Mouse (Mus musculus): ENCODE results near the gene Tbc1d8b.
"Not testable (repeated sequence)": the region's sequence is repeated elsewhere in the genome, so short reads cannot be mapped to it uniquely, and the experiment has no call there.

Gene Tbc1d8b

DNA sequence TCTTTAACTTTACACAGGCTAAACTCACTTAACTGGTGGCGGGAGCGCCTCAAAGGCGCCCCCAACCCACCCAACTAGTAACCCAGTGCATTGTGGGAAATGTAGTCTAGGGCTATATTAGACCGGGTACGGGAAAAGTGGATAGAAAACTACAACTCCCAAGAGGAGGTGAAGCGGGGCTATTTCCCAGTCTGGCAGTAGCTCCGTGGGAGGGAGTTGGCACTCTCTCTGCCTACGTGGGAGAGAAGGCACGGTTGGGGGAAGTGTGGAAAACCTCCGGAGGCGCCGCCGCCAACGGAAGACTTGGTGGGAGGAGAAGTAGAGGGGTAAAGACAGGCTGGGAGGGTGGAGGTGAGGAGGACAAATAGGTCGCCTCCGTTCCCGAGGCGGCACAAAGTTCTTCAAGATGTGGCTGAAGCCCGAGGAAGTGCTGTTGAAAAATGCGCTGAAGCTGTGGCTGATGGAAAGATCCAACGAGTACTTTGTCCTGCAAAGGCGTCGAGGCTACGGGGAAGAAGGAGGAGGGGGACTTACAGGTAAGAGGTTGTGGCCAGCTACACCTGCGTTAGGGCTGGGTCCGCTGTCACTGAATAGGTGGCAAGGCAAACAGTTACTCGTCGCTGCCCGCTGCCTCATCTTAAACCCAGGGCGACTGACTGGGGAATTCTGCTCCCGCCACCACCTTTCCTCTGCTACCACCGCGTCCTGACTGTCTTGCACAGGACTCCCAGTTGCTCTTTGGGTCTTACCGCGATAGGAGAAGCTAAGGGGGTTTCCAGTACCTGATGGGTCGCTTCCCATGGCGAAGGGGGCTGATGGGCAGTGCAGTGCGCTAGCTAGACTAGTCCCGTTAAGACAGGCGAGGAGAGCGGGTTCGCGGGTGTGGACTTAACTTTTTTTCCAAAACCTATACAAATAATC lies at the start of gene Tbc1d8b:
TSS of gene Tbc1d8b (plus strand) at position 222 of the 921 bp plus-strand sequence.
- DNase-seq = peak; percentile 76

GRCm38 (mm10) chrX:139639744-139640143 lies 45.1 kb upstream of the Tbc1d8b start:
- DNase-seq = no peak

GRCm38 (mm10) chrX:139640418-139640817 lies 44.4 kb upstream of the Tbc1d8b start:
- DNase-seq = no peak

- DNase-seq = no peak
These were observed 32.6 kb upstream of the Tbc1d8b start for GRCm38 (mm10) chrX:139652226-139652625.

- DNase-seq = peak; percentile 40
These were observed 31.5 kb upstream of the Tbc1d8b start for GRCm38 (mm10) chrX:139653292-139653691.

GRCm38 (mm10) chrX:139654350-139655063 lies 30.3 kb upstream of the Tbc1d8b start:
- DNase-seq = peak; percentile 20

DNA sequence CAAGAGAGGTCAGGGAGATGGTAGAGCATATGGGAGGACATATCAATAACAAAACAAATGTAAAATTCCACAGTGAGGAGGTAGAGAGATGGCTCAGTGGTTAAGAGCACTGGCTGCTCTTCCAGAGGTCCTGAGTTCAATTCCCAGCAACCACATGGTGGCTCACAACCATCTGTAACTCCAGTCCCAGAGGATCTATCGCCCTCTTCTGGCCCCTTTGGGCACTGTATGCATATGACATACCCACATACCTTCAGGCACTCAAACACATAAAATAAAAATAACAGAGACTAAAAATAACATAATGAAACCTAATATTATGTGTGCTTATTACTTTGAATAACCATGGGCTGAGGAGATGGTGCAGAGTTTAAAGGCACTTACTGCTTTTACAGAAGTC lies 22.7 kb upstream of the Tbc1d8b start:
- no peak for DNase-seq

DNA sequence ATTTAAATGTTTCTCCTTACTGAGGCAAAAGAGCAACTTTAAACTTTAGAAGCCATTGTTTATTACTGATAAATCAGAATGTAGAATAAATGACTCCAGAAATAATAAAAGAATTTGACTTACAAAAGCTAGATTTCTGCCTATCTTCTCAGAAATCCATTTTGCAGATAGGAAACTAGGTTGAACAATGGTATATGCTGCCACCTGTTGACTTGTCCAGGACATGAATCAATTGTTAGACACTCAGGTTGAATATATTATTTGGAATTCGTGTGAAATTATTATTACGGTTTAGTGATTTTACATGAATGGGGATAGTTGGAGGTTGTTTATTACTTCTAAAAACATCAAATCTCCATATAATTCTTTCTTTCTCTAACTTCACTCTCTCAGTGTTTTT lies 19.0 kb upstream of the Tbc1d8b start:
- no peak for DNase-seq

- DNase-seq = no peak
These were observed 404 bp upstream of the Tbc1d8b start for GRCm38 (mm10) chrX:139684410-139684774.

DNA sequence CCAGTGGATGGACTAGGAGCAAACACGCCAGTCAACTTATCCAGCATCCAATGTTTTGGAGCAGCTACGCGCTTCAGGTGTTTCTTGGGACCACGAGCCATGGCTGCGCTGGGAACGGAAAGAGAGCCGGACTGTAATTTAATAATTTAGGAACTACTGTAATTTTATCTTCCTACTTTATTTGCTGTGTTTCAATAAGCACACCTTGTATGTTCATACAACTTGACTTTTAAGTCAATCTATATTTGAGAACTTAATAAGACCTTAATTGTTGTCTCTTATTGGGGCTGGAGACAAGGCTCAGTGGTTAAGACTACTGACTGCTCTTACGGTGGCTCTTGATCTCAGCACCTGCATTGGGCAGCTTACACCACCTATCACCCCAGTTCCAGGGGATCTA lies 29.6 kb downstream of the Tbc1d8b start, which contains the start of gene Gm15013:
TSS of gene Gm15013 (minus strand) at position 101 of the 400 bp plus-strand sequence.
- no peak for DNase-seq

DNA sequence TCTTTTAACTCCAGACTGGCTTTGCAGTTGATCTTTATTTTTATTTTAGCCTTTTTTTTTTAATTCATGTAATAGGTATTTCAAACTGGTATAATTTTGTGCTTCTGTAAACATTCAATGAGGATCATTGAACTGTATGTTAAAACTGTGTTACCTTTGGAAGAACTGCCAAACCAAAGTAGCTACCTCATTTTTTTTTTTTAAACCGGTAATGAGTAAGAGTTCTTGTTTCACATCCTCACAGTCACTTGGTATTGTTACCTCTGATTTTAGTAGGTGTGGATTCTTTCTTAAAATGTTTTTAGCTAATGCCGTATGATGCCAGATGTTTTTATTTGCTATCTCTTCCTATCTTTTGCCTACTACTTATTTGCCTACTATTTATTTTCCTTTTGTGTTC lies 37.6 kb downstream of the Tbc1d8b start:
- DNase-seq = no peak

GRCm38 (mm10) chrX:139730541-139730940 lies 45.7 kb downstream of the Tbc1d8b start:
- no peak for DNase-seq

DNA sequence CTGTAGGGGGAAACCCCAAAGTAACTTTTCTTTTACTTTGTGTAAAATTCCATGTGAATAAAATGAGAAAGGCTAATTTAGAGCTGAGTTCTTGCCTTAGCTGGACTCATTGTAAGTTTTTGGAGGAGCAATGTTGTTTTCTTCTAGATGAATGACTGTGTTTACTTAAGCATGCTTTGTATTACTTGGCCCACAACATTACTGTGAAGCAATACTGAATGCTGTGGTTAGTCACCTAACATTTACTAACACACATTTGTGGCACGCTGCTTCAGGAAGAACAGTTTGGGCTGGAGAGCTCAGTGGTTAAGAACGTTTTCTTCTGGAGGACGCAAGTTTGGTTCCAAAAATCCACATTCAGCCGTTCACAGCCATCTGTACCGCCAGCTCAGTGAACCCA lies 52.3 kb downstream of the Tbc1d8b start:
- DNase-seq = no peak

GRCm38 (mm10) chrX:139751855-139752254 lies 67.1 kb downstream of the Tbc1d8b start:
- peak; percentile 65 for DNase-seq

- DNase-seq = not testable (repeated sequence)
These were observed 73.8 kb downstream of the Tbc1d8b start for GRCm38 (mm10) chrX:139758634-139759033.

- DNase-seq = peak; percentile 40
These were observed 77.8 kb downstream of the Tbc1d8b start for GRCm38 (mm10) chrX:139762546-139762945.

- DNase-seq = no peak
These were observed 85.3 kb downstream of the Tbc1d8b start for GRCm38 (mm10) chrX:139769975-139770637.

- peak; percentile 75 for DNase-seq
These were observed 89.7 kb downstream of the Tbc1d8b start for GRCm38 (mm10) chrX:139774309-139775083.

DNA sequence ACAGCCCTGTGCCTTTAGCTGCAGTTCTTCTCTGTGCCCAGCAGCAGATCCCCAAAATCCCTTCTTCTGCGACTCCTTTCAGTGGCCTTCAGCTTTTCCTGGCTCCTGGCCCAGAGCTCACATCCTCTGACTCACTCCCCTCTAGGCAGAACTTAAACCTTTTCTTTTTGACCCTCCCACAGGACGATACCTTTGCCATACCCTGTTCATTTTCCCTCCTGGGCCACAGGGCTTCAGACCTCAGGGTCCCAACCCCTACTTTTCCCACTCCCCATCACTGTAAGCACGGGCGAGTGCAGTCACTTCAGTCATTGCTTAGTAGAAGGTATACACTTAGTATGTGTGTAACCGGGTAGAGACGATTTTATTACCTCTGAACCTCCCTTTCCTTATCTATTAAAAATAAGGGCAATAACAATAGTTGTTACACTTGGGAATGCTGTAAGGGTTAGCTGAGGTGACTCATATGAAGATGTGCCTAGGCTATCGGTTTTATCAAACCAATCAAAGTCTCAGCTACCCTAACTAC lies 90.4 kb downstream of the Tbc1d8b start:
- no peak for DNase-seq

GRCm38 (mm10) chrX:139777357-139777756 lies 92.6 kb downstream of the Tbc1d8b start:
- DNase-seq = no peak

DNA sequence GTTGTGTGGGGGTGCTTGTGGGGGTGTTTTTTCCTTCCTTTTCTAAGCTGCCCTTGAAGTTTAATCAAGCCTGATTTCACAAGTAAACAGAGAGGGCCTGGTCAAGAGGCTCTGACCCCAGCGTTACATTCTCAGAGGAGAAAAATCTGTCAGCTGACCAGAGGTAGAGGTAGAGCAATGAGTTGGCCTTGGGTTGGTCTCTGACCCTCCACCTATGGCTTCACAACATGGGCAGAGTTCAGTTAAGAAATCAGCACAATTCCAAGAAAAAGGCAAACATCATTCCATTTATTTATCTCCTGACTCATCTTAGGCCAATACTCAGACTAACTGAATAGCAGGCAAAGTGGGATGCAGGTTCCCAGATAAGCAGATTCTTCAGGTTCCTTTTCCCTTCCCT lies 94.1 kb downstream of the Tbc1d8b start:
- DNase-seq = no peak

- DNase-seq = no peak
These were observed 94.6 kb downstream of the Tbc1d8b start for GRCm38 (mm10) chrX:139779401-139779800.
